Mouse (Mus musculus) embryonic facial prominence, embryonic 13.5 days (tissue): ENCODE results near the gene Tpp2. TPM values are rescaled to one million over a fixed set of nuclear protein-coding genes. Genes with fewer than 3 reads are reported as not detected.
"Not testable (repeated sequence)": the region's sequence is repeated elsewhere in the genome, so short reads cannot be mapped to it uniquely, and the experiment has no call there.

Experiments used
- ATAC-seq: fragments of 200-750 bp; cut with Nextera tagmentation; 2 replicates; pipeline ENCODE4 v1.8.0; 2017; ENCODE audit warnings: low read depth; ENCODE audit not compliant: insufficient number of reproducible peaks, insufficient read depth, low FRiP score, low TSS enrichment
- H3K27ac ChIP-seq: fragments of 300-500 bp; sonication (generic); 2 replicates; pipeline ENCODE4 v1.5.1; 2015; ENCODE audit warnings: moderate library complexity, mild to moderate bottlenecking, inconsistent platforms
- H3K27me3 ChIP-seq: fragments of 300-500 bp; sonication (generic); 2 replicates; pipeline ENCODE4 v1.6.1; 2015; ENCODE audit warnings: mild to moderate bottlenecking, inconsistent platforms
- H3K36me3 ChIP-seq: fragments of 300-500 bp; sonication (generic); 2 replicates; pipeline ENCODE4 v1.6.1; 2015; ENCODE audit warnings: mild to moderate bottlenecking, inconsistent platforms
- H3K4me1 ChIP-seq: fragments of 300-500 bp; sonication (generic); 2 replicates; pipeline ENCODE4 v1.6.1; 2015; ENCODE audit warnings: inconsistent platforms
- H3K4me2 ChIP-seq: fragments of 300-500 bp; sonication (generic); 2 replicates; pipeline ENCODE4 v1.6.1; 2015; ENCODE audit warnings: moderate library complexity, mild to moderate bottlenecking, inconsistent platforms
- H3K4me3 ChIP-seq: fragments of 300-500 bp; sonication (generic); 2 replicates; pipeline ENCODE4 v1.5.1; 2015; ENCODE audit warnings: mild to moderate bottlenecking, inconsistent platforms
- H3K9ac ChIP-seq: fragments of 300-500 bp; sonication (generic); 2 replicates; pipeline ENCODE4 v1.6.1; 2015; ENCODE audit warnings: mild to moderate bottlenecking, inconsistent platforms
- H3K9me3 ChIP-seq: fragments of 300-500 bp; sonication (generic); 2 replicates; pipeline ENCODE4 v1.6.1; 2016; ENCODE audit warnings: inconsistent platforms
- whole genome bisulfite sequencing: fragments of 180-500 bp; shearing (Covaris S2); methylation state at CpG from one replicate; pipeline ENCODE4 v1.1.7; 2015; ENCODE audit warnings: mixed read lengths; 5-methylcytosine and 5-hydroxymethylcytosine counted together
- microRNA-seq: library from miRNA; unstranded; fragments of <30 nt; microRNA quantifications from one replicate; pipeline ENCODE4, GENCODE M21; 2016
- polyA plus RNA-seq: library from polyadenylated mRNA; unstranded; fragments of >200 nt; fragmentation: Nextera tagmentation; extraction: Ambion mirVana; gene quantifications from 2 replicates; pipeline ENCODE4 v1.2.1, GENCODE M21; 2015

Tpp2 gene
- polyA plus RNA-seq, 1 experiment from 2014 or later = 59.5 TPM

DNA sequence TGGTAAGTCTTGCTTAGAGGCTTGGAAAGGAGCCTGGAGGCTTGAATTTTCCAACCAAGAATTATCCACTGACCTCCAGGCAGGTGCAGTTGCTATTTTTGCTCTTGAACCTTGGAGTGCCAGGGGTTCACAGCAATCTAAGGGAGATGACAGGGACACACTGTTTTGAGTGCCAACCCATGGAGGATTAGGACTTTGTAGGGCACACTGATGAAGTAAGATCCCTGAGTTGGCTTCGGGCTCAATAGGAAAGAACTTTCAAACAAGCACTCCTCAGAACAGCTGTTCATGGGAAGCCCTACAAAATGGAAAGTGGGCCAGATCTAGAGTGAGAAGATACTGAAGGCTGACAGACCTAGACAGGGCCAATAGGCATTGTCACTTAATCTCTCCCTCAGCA is 89.2 kb downstream of the Tpp2 start:
- Histone ChIP-seq H3K4me2 (no peak overlapping the region), H3K4me3 (no peak overlapping the region), H3K9ac (no peak overlapping the region), H3K9me3 (no peaks in the 10 kb centered on the region), H3K27me3 (0 out of 2 replicates have a peak, but pooled peaks cover 3% of the 10 kb centered on the region), H3K4me1 (no peaks in the 10 kb centered on the region), H3K36me3 (no peaks in the 10 kb centered on the region), H3K27ac (no peak overlapping the region)
- 89% methylated on average over 1 of the region's 1 CpGs for WGBS
- no peak for ATAC-seq

DNA sequence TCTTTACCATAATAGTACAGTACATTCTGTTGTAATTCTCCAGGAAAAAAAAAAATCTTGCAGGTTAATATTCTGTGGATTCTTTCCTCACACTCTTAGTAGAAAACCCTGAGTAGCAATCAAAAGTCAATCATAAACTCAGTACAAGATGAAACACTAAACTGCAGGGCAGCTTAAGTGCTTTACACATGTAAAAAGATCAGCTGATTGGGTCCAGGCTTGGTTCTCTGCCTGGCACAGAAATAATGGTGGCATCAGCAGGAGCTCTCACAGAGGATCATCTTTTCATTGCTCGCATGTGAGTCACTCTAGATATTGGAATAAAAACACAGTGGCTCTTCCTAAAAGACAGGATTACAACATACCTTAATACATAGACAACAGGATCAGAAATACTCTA is 94.2 kb downstream of the Tpp2 start:
- Histone ChIP-seq H3K4me2 (no peak overlapping the region), H3K36me3 (no peaks in the 10 kb centered on the region), H3K27ac (no peak overlapping the region), H3K4me1 (no peaks in the 10 kb centered on the region), H3K4me3 (no peak overlapping the region), H3K9ac (no peak overlapping the region), H3K9me3 (no peaks in the 10 kb centered on the region), H3K27me3 (no peaks in the 10 kb centered on the region)
- no peak for ATAC-seq
- WGBS = 96% methylated on average over 1 of the region's 1 CpGs

DNA sequence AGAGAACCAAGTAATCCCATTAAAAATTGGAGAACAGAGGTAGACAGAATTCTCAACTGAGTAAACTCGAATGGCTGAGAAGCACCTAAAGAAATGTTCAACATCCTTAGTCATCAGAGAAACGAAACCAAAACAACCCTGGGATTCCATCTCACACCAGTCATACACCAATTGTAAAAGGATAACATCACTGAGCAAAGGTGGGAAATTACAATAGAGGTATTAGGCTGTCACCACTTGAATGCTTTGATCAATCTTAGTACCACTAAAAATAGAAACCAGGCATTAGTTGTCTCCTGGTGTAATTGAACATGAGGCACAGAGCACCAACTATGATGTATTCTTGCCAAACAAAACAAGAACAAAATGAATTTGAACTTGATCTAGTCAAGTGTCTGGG is 98.8 kb downstream of the Tpp2 start:
- no peak for ATAC-seq

DNA sequence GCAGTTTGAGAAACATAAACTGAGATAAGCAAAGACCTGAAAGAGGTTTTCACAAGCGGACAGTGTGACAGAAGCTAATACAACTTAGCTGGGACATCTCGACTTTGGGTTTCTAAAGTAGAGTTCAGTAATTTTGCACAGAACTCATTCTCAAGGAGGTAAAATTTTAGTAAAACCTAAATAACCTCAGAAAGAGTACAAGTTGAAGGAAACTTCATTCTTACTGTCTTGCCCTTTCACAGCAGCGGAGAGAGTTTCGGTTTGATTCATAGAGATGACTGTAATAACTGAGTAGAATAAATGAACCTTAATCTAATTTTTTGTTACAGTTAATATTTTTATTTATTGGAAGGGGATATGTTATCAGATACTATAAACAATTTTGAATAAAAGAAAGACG is 99.5 kb downstream of the Tpp2 start:
- Histone ChIP-seq H3K27me3 (no peaks in the 10 kb centered on the region), H3K36me3 (no peaks in the 10 kb centered on the region), H3K4me3 (no peak overlapping the region), H3K9me3 (no peaks in the 10 kb centered on the region), H3K4me1 (no peaks in the 10 kb centered on the region), H3K4me2 (no peak overlapping the region), H3K27ac (no peak overlapping the region), H3K9ac (no peak overlapping the region)
- 88% methylated on average over 5 of the region's 5 CpGs for WGBS
- no peak for ATAC-seq

More for the DNA sequence above, 98.8 kb downstream of the Tpp2 start:
- Histone ChIP-seq H3K27me3 (no peaks in the 10 kb centered on the region), H3K4me1 (no peaks in the 10 kb centered on the region), H3K9me3 (no peaks in the 10 kb centered on the region), H3K4me3 (no peak overlapping the region), H3K36me3 (no peaks in the 10 kb centered on the region), H3K4me2 (no peak overlapping the region), H3K27ac (no peak overlapping the region), H3K9ac (no peak overlapping the region)
- 53% methylated on average over 2 of the region's 2 CpGs for WGBS

DNA sequence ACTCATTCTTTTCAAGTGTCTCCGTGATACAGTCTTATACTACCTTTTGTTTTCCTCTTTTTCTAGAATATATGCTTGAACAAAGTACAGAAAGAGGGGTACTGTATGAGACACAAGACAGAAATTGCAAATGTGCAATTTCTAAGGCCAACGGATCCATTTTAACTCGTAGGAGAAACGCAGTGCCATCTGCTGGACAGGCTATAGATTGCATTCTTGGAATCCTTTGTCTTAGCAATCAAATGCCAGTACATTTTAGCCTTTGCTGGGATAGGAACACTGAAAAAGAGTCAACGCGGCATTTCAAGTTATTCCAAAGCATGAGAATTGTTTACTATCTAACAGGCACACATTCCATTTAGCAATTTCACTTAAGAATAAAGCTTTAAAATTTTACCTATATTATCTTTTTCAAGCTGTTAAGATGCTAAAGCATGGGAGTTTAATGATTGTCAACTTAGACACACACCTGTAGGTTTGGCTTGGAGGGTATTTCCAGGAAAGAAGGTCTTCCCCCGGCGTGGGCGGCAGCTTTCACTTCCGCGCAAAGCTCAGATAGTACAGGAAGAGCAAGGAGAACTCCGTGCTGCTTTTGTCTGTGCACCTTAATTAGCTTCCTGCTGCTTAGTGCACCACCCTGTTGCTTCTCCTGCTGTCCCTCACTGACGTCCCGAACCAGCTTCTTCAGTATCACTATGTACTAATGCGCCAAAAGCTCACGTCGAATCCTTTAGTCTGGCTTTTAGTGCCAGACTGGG is 108.5 kb downstream of the Tpp2 start:
- WGBS = 1% methylated on average over 17 of the region's 17 CpGs
- H3K9me3 ChIP-seq = no peaks in the 10 kb centered on the region
- peak overlapping the region; percentile 70 for H3K4me2 ChIP-seq
- H3K27ac ChIP-seq = no peak overlapping the region
- peak overlapping the region; percentile 52 for H3K4me3 ChIP-seq
- H3K4me1 ChIP-seq = no peaks in the 10 kb centered on the region
- H3K36me3 ChIP-seq = no peaks in the 10 kb centered on the region
- no peak; the same call in 1 of the 2 replicates for ATAC-seq
- no peaks in the 10 kb centered on the region for H3K27me3 ChIP-seq
- H3K9ac ChIP-seq = peak overlapping the region; percentile 75

DNA sequence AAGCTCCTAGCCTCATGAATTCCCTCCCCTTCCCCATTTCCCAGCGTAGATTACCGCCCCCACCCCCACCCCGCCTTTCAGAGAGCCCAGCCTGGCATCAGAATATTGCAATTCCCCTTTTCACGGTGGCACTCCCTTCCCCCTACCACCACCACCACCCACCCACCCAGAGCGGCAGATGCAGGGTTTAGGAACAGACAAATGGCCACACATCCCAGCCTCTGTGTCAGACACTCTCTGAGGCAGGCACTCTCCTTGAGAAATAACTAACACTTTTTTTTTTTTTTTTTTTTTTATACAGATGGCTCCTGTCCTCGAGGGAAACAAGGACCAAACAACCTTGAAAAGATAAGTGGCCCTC is 109.1 kb downstream of the Tpp2 start:
- peak overlapping the region; percentile 52 for H3K4me3 ChIP-seq
- H3K9ac ChIP-seq = peak overlapping the region; percentile 75
- peak overlapping the region; percentile 70 for H3K4me2 ChIP-seq
- no peaks in the 10 kb centered on the region for H3K27me3 ChIP-seq
- H3K4me1 ChIP-seq = no peaks in the 10 kb centered on the region
- 0% methylated on average over 6 of the region's 6 CpGs for WGBS
- no peak overlapping the region for H3K27ac ChIP-seq
- H3K36me3 ChIP-seq = no peaks in the 10 kb centered on the region
- H3K9me3 ChIP-seq = no peaks in the 10 kb centered on the region
- no peak for ATAC-seq

DNA sequence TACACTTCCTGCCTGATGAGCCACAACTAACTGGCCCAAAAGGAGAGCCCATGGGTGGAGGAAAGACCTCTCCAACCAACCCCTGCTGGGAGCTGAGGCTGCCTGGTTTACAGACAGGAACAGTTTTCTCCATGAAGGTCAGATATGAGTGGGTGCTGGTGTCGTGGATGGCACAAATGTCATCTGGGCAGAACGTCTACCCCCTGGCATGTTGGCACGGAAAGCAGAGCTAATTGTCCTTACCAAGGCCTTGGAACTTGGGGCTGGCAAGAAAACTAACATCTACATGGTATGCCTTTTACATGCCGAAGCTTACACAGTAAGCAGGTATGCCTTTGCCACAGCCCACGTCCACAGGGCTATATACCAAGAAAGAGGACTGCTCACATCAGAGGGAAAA is 112.2 kb downstream of the Tpp2 start:
- not testable (repeated sequence) for H3K27me3 ChIP-seq, H3K4me2 ChIP-seq, H3K27ac ChIP-seq, ATAC-seq, H3K36me3 ChIP-seq, H3K9me3 ChIP-seq, H3K4me1 ChIP-seq, H3K9ac ChIP-seq, H3K4me3 ChIP-seq
- 85% methylated on average over 5 of the region's 5 CpGs for WGBS

DNA sequence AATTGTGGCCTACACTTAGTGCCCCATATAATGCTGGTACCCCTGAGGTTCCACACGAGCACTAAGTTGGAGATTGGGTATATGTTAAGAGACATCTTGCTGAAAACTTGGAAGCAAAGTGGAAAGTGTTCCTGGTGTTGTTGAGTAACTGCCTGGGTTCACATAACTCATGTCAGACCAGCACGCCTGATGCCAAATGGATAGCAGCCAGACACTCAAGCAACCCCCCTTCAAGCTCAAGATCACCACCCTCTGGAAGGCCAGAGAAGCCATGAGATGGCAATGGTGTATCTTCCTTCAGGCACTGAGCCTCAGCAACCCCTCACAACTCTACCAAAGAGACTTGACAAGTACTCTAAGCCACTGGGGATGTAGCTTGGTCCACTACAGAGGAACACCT is 113.1 kb downstream of the Tpp2 start:
- H3K4me2 ChIP-seq = no peak overlapping the region
- H3K9ac ChIP-seq = no peak overlapping the region
- ATAC-seq = no peak
- no peak overlapping the region for H3K27ac ChIP-seq
- H3K36me3 ChIP-seq = no peaks in the 10 kb centered on the region
- 80% methylated on average over 2 of the region's 2 CpGs for whole genome bisulfite sequencing
- H3K9me3 ChIP-seq = no peaks in the 10 kb centered on the region
- no peaks in the 10 kb centered on the region for H3K4me1 ChIP-seq
- no peak overlapping the region for H3K4me3 ChIP-seq
- H3K27me3 ChIP-seq = no peaks in the 10 kb centered on the region

Small RNAs within 50 kb of the gene (microRNA-seq; reads per million reads assigned to microRNA genes)
- gene Gm24180 = not detected

Other genes starting within 250 kb of the Tpp2 start
- 6.0 and 12.4 TPM in 2 replicates for gene 1500015O10Rik, start 203.0 kb upstream of the Tpp2 start, polyA plus RNA-seq
- 27.9 and 29.4 TPM in 2 replicates for gene Uxs1, start 105.8 kb upstream of the Tpp2 start, polyA plus RNA-seq
- 0.95 and 1.4 TPM in 2 replicates for gene Mettl21c, start 86.4 kb downstream of the Tpp2 start, polyA plus RNA-seq
- gene Gm8251, start 128.3 kb downstream of the Tpp2 start, polyA plus RNA-seq = 0.12 and 0.15 TPM in 2 replicates
- 75.1 and 76.8 TPM in 2 replicates for gene Tex30, start 168.8 kb downstream of the Tpp2 start, polyA plus RNA-seq
- gene Kdelc1, start 185.2 kb downstream of the Tpp2 start, polyA plus RNA-seq = 77.1 and 79.7 TPM in 2 replicates
- 19.5 and 21.9 TPM in 2 replicates for gene Bivm, start 185.3 kb downstream of the Tpp2 start, polyA plus RNA-seq
- 26.6 and 32.6 TPM in 2 replicates for gene Ercc5, start 214.1 kb downstream of the Tpp2 start, polyA plus RNA-seq